Mouse (Mus musculus) ES-Bruce4 (cell line): ENCODE data around the gene Rusc2. TPM values are rescaled to one million over a fixed set of nuclear protein-coding genes. Genes with fewer than 3 reads are reported as not detected.
A peak's percentile ranks its signal among the peaks of the same experiment; 100 is the strongest.

Experiments
- H3K27ac ChIP-seq: 2 replicates; pipeline ENCODE4 v1.5.1; 2012; ENCODE audit warnings: low read length, inconsistent platforms; ENCODE audit not compliant: insufficient read depth
- H3K27me3 ChIP-seq: 2 replicates; pipeline ENCODE4 v1.6.1; 2012; ENCODE audit warnings: mild to moderate bottlenecking, low read length, inconsistent platforms; ENCODE audit not compliant: control insufficient read depth, poor library complexity, insufficient read depth, severe bottlenecking
- H3K36me3 ChIP-seq: 2 replicates; pipeline ENCODE4 v1.6.1; 2012; ENCODE audit warnings: inconsistent platforms, mild to moderate bottlenecking, low read length, moderate library complexity; ENCODE audit not compliant: control insufficient read depth, poor library complexity, insufficient read depth, severe bottlenecking
- H3K4me1 ChIP-seq: one replicate; pipeline ENCODE4 v1.8.1; 2011; ENCODE audit warnings: low read length; ENCODE audit not compliant: control insufficient read depth, insufficient read depth
- H3K4me3 ChIP-seq: 2 replicates; pipeline ENCODE4 v1.5.1; 2011; ENCODE audit warnings: low read depth, mild to moderate bottlenecking, low read length
- H3K9ac ChIP-seq: 2 replicates; pipeline ENCODE4 v1.6.1; 2012; ENCODE audit warnings: low read depth, mild to moderate bottlenecking, inconsistent platforms; ENCODE audit not compliant: poor library complexity, severe bottlenecking
- H3K9me3 ChIP-seq: replicated peaks from 2 replicates; pipeline ENCODE4 v1.6.1; 2012; ENCODE audit warnings: mild to moderate bottlenecking, low read length, inconsistent platforms; ENCODE audit not compliant: control insufficient read depth, poor library complexity, insufficient read depth, severe bottlenecking
- CTCF ChIP-seq: IDR thresholded peaks from one replicate; pipeline ENCODE4 v1.8.1; 2011; ENCODE audit warnings: low read depth, low read length
- EP300 ChIP-seq: IDR thresholded peaks from 2 replicates; pipeline ENCODE4 v1.6.1; 2011; ENCODE audit warnings: low read depth, low read length; ENCODE audit not compliant: insufficient read depth
- POLR2A ChIP-seq: IDR thresholded peaks from one replicate; pipeline ENCODE4 v1.8.1; 2011; ENCODE audit warnings: low read length; ENCODE audit not compliant: insufficient read depth
- polyA plus RNA-seq: library from polyadenylated mRNA; stranded (reverse); fragments of >200 nt; gene quantifications from 2 replicates; pipeline ENCODE4 v1.2.4, GENCODE M21; 2011; ENCODE audit warnings: low read depth; ENCODE audit not compliant: missing spikeins, insufficient read depth, insufficient read length

Rusc2 gene
- polyA plus RNA-seq, 1 experiment, result 27.0 TPM

DNA sequence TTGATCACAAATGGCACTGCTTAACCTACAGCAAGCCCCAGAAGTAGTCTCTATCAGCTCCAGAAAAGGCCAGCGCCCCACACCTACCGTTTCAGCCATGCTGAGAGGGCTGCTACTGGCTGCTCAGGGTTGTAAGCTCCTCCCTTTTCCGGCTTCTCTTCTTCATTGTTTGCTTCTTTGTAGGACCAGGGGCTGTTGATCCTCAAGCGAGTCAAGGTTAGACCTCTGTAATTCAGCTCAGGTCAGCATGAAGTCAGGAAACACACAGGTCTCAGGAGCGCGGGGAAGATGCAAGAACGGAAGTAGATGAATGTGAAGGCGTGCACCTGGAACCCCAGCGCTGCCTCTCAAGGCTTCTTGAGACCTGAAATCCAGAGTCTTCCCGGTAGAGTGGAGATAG is 22.9 kb downstream of the Rusc2 start:
- no peak for TF ChIP-seq POLR2A
- 0 out of 2 replicates have a peak, but pooled peaks have one; percentile 35 for TF ChIP-seq EP300
- Histone ChIP-seq H3K9ac (no peak overlapping the region), H3K9me3 (no peaks in the 10 kb centered on the region), H3K36me3 (no peaks in the 10 kb centered on the region), H3K4me1 (peaks cover 9% of the 10 kb centered on the region), H3K4me3 (0 out of 2 replicates have a peak overlapping the region, but pooled peaks have one; percentile 1), H3K27me3 (no peaks in the 10 kb centered on the region), H3K27ac (peak overlapping the region; percentile 40)

DNA sequence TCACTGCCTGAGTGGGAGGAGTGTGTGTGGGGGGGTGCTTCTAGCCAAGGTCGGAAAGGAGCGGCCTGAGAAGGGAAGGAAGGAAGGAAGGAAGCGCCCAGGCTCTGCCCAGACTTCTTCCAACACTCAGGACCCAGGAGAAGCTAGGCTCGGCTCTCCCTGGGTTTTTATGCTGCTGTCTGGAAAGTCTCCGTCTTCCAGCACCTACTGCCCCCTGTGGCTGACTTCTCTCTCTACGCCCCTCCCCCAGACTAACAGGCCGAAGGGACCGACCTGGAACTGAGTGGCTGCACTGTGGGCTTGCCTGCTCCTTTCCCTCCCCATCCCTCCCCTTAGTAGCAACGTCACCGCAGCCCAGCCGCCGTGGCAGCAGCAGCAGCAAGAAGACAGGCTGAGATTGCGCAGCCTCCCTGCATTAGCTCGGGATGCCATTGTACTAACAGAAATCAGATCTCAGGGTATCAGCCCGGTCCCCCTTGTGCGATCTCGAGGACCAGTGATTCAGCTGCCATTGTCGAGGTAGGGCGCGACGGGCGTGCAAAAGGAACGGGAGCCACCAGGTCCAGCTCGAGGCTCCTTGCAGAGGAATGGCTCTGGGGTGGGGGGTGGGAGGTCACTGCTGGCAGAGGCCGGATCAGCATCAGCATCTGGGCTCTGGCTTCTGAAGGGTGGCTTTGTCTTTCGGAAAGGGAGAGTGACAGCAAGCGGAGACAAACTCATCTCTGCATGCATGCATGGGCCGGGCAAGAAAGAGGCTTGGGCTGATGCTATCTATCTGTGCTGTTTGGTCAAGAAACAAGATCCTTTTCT is 24.6 kb downstream of the Rusc2 start:
- Histone ChIP-seq H3K9ac (0 out of 2 replicates have a peak overlapping the region, but pooled peaks have one; percentile 15), H3K27ac (peak overlapping the region; percentile 40), H3K9me3 (no peaks in the 10 kb centered on the region), H3K36me3 (no peaks in the 10 kb centered on the region), H3K4me3 (peak overlapping the region; percentile 29), H3K27me3 (no peaks in the 10 kb centered on the region), H3K4me1 (peaks cover 4% of the 10 kb centered on the region)
- TF ChIP-seq EP300, result peak; percentile 62; the same call in 1 of the 2 replicates
- peak; percentile 42 for TF ChIP-seq CTCF
- no peak for TF ChIP-seq POLR2A

DNA sequence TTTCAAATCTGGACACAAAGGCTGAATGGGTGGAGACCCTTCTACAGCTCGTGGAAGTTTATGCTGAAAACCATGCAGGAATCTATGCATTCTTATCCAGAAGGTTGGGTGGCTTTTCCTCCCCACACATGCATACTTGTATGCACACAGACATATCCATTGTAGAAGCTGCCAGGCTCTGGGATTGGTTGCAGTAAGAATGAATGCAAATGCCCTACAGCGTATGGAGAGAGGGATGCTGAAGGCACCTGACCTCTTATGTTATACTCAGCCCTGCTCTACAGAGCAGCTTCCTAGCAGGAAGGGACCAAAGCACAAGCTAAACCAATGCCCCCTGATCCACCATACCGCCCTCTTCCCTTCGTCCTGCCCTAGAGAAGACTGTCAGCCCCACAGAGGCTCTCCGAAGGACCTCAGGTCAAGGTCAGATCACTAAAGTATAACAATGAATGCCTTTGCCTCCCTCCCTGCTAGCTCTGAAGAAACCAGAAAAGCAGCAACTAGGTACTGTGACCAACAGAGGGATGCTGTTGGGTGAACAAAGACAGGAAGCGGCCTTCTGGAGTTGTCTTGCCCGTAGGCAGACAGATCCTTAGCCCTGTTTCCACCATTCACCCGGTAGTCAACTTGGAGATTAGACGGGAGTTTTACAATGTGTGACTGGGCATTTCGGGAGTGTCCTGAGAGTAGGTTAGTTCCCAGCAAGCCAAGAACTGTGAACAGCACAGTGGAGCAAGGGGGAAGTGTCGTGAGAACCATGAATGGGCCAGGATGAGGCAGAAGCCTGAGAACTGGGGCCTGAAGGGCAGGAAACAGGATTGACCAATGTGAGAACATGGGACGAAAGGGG is 25.5 kb downstream of the Rusc2 start:
- peaks cover 4% of the 10 kb centered on the region for H3K4me1 ChIP-seq
- H3K4me3 ChIP-seq, result no peak overlapping the region
- peak overlapping the region; percentile 53 for H3K27ac ChIP-seq
- TF ChIP-seq EP300 (no peak), CTCF (no peak), POLR2A (no peak)
- H3K27me3 ChIP-seq, result no peaks in the 10 kb centered on the region
- no peaks in the 10 kb centered on the region for H3K9me3 ChIP-seq
- H3K36me3 ChIP-seq, result no peaks in the 10 kb centered on the region
- H3K9ac ChIP-seq, result no peak overlapping the region

- Histone ChIP-seq H3K4me1 (no peaks in the 10 kb centered on the region), H3K36me3 (no peaks in the 10 kb centered on the region), H3K4me3 (no peak overlapping the region), H3K9me3 (no peaks in the 10 kb centered on the region), H3K27ac (no peak overlapping the region), H3K27me3 (no peaks in the 10 kb centered on the region), H3K9ac (no peak overlapping the region)
- TF ChIP-seq POLR2A, result no peak
- TF ChIP-seq EP300, result no peak
- no peak for TF ChIP-seq CTCF
Measured at GRCm38 (mm10) chr4:43414761-43415160, 33.0 kb downstream of the Rusc2 start.

- Histone ChIP-seq H3K4me1 (no peaks in the 10 kb centered on the region), H3K9ac (no peak overlapping the region), H3K27ac (no peak overlapping the region), H3K4me3 (0 out of 2 replicates have a peak overlapping the region, but pooled peaks have one; percentile 10), H3K27me3 (no peaks in the 10 kb centered on the region), H3K9me3 (no peaks in the 10 kb centered on the region), H3K36me3 (no peaks in the 10 kb centered on the region)
- TF ChIP-seq EP300, result no peak
- no peak for TF ChIP-seq POLR2A
- no peak for TF ChIP-seq CTCF
Measured at GRCm38 (mm10) chr4:43415221-43416070, 33.7 kb downstream of the Rusc2 start.
